Mouse (Mus musculus): ENCODE measurements at regions not wholly inside any gene's neighbourhood (a gene's known extent, or its start where the extent isn't known, plus 50 kb on each side); places are given as distances from the start of the nearest gene placed in this dataset.

DNA sequence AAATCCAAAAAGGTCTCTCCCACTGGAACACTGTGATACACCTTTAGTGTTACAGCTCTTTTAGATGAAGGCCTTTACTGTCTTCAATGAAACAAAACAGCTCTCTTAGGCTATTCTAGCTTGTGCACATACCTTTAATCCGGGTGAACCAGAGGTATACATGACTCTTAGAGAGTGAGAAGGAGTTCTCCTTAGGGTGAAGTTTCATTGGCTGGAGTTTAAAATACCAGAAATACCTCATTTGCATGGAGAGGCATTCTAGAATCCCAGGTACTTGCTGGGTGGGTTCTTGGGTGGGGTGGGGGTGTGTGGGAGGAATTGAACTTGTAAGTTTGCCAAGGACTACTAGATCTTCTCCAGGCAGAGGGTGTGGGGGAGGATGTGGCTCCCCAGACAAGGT is 173.3 kb downstream of the Zfp365 start:
- Histone ChIP-seq H3K27me3 (ENCODE audit: control insufficient read depth, insufficient read depth, low read length) (no peaks in the 10 kb centered on the region), H3K4me1 (ENCODE audit: control insufficient read depth, insufficient read depth, insufficient read length, low read length) (no peaks in the 10 kb centered on the region), H3K4me3 (ENCODE audit: low read depth, low read length) (no peak overlapping the region), H3K27ac (ENCODE audit: insufficient read depth, low read depth, low read length) (no peak overlapping the region), H3K36me3 (ENCODE audit: control insufficient read depth, insufficient read depth, low read length) (no peaks in the 10 kb centered on the region)
- WGBS = 28% methylated on average over 1 of the region's 1 CpGs
- no peak for TF ChIP-seq CTCF (IDR thresholded peaks at IDR 0.05; ENCODE audit: extremely low read depth, insufficient read length, insufficient replicate concordance, low read depth, low read length)
- TF ChIP-seq POLR2A (IDR thresholded peaks at IDR 0.05; ENCODE audit: low read depth, low read length) = no peak

DNA sequence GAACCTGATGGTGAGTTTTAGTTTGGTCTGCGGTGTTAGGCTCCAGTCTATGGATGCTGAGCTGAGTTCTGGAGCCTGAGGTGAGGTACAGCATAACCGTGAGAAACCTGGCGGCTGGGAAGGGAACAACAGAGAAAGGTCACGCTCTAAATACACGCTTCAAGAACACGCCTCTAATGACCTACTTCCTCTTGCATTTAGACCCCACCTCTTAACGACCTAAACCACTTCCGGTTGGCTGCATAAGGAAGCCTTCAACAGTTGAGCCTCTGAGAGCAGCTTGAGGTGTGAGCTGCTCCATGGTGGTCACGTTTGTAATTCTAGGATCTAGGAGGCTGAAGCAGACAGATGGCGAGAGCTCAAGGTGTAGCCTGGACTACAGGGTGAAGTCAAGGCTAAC is 175.8 kb downstream of the Zfp365 start:
- 80% methylated on average over 10 of the region's 10 CpGs for WGBS
- H3K27me3 ChIP-seq (ENCODE audit: control insufficient read depth, insufficient read depth, low read length) = no peaks in the 10 kb centered on the region
- no peaks in the 10 kb centered on the region for H3K36me3 ChIP-seq (ENCODE audit: control insufficient read depth, insufficient read depth, low read length)
- H3K4me3 ChIP-seq (ENCODE audit: low read depth, low read length) = no peak overlapping the region
- H3K27ac ChIP-seq (ENCODE audit: insufficient read depth, low read depth, low read length) = no peak overlapping the region
- no peaks in the 10 kb centered on the region for H3K4me1 ChIP-seq (ENCODE audit: control insufficient read depth, insufficient read depth, insufficient read length, low read length)
- TF ChIP-seq CTCF (IDR thresholded peaks at IDR 0.05; ENCODE audit: extremely low read depth, insufficient read length, insufficient replicate concordance, low read depth, low read length) (no peak), POLR2A (IDR thresholded peaks at IDR 0.05; ENCODE audit: low read depth, low read length) (no peak)

DNA sequence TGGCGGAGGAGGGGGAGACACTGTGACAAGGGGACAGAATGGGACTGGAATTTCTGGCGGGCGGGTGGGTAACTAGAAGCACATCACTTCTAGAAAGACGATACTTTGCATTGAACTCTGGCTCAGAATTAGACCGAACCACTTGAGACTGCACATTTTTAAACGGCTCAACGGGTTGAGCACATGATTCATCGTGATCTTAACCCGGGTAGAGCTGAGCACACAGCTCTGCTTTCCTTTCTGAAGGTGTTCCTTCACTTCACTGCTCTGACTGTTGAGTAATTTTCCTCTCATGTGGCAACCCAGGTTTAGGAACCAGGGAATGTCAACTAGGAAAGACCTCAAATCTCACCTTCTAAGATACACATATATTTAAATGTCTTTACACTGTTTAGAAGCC is 180.9 kb downstream of the Zfp365 start:
- no peaks in the 10 kb centered on the region for H3K36me3 ChIP-seq (ENCODE audit: control insufficient read depth, insufficient read depth, low read length)
- no peak for TF ChIP-seq POLR2A (IDR thresholded peaks at IDR 0.05; ENCODE audit: low read depth, low read length)
- no peak for TF ChIP-seq CTCF (IDR thresholded peaks at IDR 0.05; ENCODE audit: extremely low read depth, insufficient read length, insufficient replicate concordance, low read depth, low read length)
- no peaks in the 10 kb centered on the region for H3K4me1 ChIP-seq (ENCODE audit: control insufficient read depth, insufficient read depth, insufficient read length, low read length)
- H3K27ac ChIP-seq (ENCODE audit: insufficient read depth, low read depth, low read length) = no peak overlapping the region
- 73% methylated on average over 9 of the region's 9 CpGs for WGBS
- H3K27me3 ChIP-seq (ENCODE audit: control insufficient read depth, insufficient read depth, low read length) = no peaks in the 10 kb centered on the region
- no peak overlapping the region for H3K4me3 ChIP-seq (ENCODE audit: low read depth, low read length)

DNA sequence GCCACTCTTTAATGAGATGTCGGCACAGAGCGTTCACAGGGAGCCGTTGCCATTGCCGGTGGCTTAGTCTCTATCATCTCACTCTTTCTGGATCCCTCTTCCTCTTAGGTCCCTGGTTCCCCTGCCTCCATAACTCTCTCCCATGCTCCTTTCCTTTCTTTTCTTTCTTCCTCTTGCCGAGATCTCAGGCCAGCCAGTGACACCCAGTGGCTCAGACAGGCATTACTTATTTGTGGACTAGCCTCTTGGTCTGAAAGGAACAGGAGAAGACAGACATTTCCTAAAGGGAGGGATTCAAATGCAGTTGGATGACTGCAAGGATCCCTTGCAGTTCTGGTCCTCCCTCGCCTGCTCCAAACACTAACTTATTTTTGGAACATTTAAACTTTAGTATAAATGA is 180.5 kb upstream of the Ado start:
- H3K27me3 ChIP-seq (ENCODE audit: control insufficient read depth, insufficient read depth, low read length) = no peaks in the 10 kb centered on the region
- no peaks in the 10 kb centered on the region for H3K36me3 ChIP-seq (ENCODE audit: control insufficient read depth, insufficient read depth, low read length)
- no peak for TF ChIP-seq POLR2A (IDR thresholded peaks at IDR 0.05; ENCODE audit: low read depth, low read length)
- TF ChIP-seq CTCF (IDR thresholded peaks at IDR 0.05; ENCODE audit: extremely low read depth, insufficient read length, insufficient replicate concordance, low read depth, low read length) = peak; percentile 55; the same call in 1 of the 2 replicates
- no peaks in the 10 kb centered on the region for H3K4me1 ChIP-seq (ENCODE audit: control insufficient read depth, insufficient read depth, insufficient read length, low read length)
- WGBS = 44% methylated on average over 6 of the region's 6 CpGs
- no peak overlapping the region for H3K27ac ChIP-seq (ENCODE audit: insufficient read depth, low read depth, low read length)
- H3K4me3 ChIP-seq (ENCODE audit: low read depth, low read length) = no peak overlapping the region

DNA sequence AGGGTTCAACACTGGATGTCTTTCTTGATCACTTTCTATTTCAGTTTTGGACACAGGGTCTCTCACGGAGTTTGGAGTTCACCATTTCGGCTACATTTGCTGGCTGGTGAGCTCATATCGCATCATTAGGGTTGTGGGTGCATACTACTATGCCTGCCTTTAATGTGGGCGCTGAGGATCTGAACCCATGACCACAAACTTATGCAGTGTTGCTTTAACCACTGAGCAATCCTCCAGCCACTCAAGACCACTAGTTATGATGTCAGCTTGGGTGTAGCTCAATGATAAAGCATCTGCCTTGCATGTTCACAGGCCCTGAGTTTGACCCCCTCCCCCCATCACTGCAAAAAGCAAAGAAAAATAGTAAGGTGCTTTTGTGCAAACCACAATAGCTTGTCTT is 178.8 kb upstream of the Ado start:
- H3K27me3 ChIP-seq (ENCODE audit: control insufficient read depth, insufficient read depth, low read length) = no peaks in the 10 kb centered on the region
- no peaks in the 10 kb centered on the region for H3K36me3 ChIP-seq (ENCODE audit: control insufficient read depth, insufficient read depth, low read length)
- H3K27ac ChIP-seq (ENCODE audit: insufficient read depth, low read depth, low read length) = no peak overlapping the region
- TF ChIP-seq POLR2A (IDR thresholded peaks at IDR 0.05; ENCODE audit: low read depth, low read length) = no peak
- no peak for TF ChIP-seq CTCF (IDR thresholded peaks at IDR 0.05; ENCODE audit: extremely low read depth, insufficient read length, insufficient replicate concordance, low read depth, low read length)
- 81% methylated on average over 4 of the region's 4 CpGs for WGBS
- no peak overlapping the region for H3K4me3 ChIP-seq (ENCODE audit: low read depth, low read length)
- H3K4me1 ChIP-seq (ENCODE audit: control insufficient read depth, insufficient read depth, insufficient read length, low read length) = no peaks in the 10 kb centered on the region

GRCm38 (mm10) chr10:67726796-67727195 is 178.0 kb upstream of the Ado start:
- no peak for TF ChIP-seq POLR2A (IDR thresholded peaks at IDR 0.05; ENCODE audit: low read depth, low read length)
- no peak for TF ChIP-seq CTCF (IDR thresholded peaks at IDR 0.05; ENCODE audit: extremely low read depth, insufficient read length, insufficient replicate concordance, low read depth, low read length)
- Histone ChIP-seq H3K36me3 (ENCODE audit: control insufficient read depth, insufficient read depth, low read length) (no peaks in the 10 kb centered on the region), H3K4me3 (ENCODE audit: low read depth, low read length) (no peak overlapping the region), H3K4me1 (ENCODE audit: control insufficient read depth, insufficient read depth, insufficient read length, low read length) (no peaks in the 10 kb centered on the region), H3K27me3 (ENCODE audit: control insufficient read depth, insufficient read depth, low read length) (no peaks in the 10 kb centered on the region), H3K27ac (ENCODE audit: insufficient read depth, low read depth, low read length) (no peak overlapping the region)
- 91% methylated on average over 6 of the region's 6 CpGs for WGBS

DNA sequence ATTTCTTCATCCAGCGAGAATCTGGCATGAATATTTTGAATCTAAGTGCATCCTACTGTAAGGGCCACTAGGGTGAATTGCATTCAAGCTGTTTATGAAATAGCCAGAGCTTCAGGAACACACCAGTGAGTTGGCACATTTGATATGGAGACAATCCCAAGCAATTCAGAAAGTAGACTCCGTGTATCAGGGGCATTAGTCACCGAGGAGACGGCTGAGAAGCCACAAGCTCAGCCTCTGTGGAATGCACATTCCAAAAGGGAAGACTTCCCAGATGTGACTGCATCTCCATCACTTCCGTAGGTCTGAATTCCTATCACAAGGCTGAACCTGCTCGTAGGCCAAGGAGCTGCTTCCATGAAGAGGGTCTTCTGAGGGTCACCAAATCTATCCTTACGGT is 177.6 kb upstream of the Ado start:
- WGBS = 72% methylated on average over 7 of the region's 7 CpGs
- Histone ChIP-seq H3K4me3 (ENCODE audit: low read depth, low read length) (no peak overlapping the region), H3K36me3 (ENCODE audit: control insufficient read depth, insufficient read depth, low read length) (no peaks in the 10 kb centered on the region), H3K27ac (ENCODE audit: insufficient read depth, low read depth, low read length) (no peak overlapping the region), H3K27me3 (ENCODE audit: control insufficient read depth, insufficient read depth, low read length) (no peaks in the 10 kb centered on the region), H3K4me1 (ENCODE audit: control insufficient read depth, insufficient read depth, insufficient read length, low read length) (no peaks in the 10 kb centered on the region)
- TF ChIP-seq CTCF (IDR thresholded peaks at IDR 0.05; ENCODE audit: extremely low read depth, insufficient read length, insufficient replicate concordance, low read depth, low read length) (no peak), POLR2A (IDR thresholded peaks at IDR 0.05; ENCODE audit: low read depth, low read length) (no peak)

DNA sequence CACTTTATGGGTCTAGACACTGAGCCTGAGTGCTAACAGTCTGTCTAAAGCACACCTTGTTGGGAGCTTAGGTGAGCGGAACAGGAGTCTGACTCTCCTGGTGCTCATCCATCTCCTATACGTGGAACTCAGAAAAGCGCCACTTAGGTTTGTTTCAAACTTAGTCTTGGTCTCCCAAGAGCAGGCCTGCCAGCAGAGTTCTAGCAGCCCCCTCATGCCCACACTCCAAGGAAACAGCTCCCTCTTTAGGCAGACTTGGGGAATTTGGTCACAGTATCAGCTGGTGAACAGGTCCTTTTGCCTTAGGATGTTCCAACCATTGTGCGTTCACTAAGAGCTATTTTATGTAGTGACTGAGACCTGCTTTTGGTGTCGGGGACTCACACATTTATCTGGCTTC is 173.0 kb upstream of the Ado start:
- TF ChIP-seq CTCF (IDR thresholded peaks at IDR 0.05; ENCODE audit: extremely low read depth, insufficient read length, insufficient replicate concordance, low read depth, low read length) (peak; percentile 17; the same call in 1 of the 2 replicates), POLR2A (IDR thresholded peaks at IDR 0.05; ENCODE audit: low read depth, low read length) (no peak)
- no peak overlapping the region for H3K4me3 ChIP-seq (ENCODE audit: low read depth, low read length)
- WGBS = 44% methylated on average over 5 of the region's 5 CpGs

More for the DNA sequence above, 173.0 kb upstream of the Ado start:
- no peak overlapping the region for H3K27ac ChIP-seq (ENCODE audit: insufficient read depth, low read depth, low read length)
- no peaks in the 10 kb centered on the region for H3K36me3 ChIP-seq (ENCODE audit: control insufficient read depth, insufficient read depth, low read length)
- H3K4me1 ChIP-seq (ENCODE audit: control insufficient read depth, insufficient read depth, insufficient read length, low read length) = no peaks in the 10 kb centered on the region
- no peaks in the 10 kb centered on the region for H3K27me3 ChIP-seq (ENCODE audit: control insufficient read depth, insufficient read depth, low read length)

Measured in small intestine, adult 2 months (tissue).